Mouse (Mus musculus): ENCODE data around the gene Adi1.

GRCm38 (mm10) chr12:28718106-28718505, 43.1 kb downstream of the Adi1 start:
- no peak for TF ChIP-seq MAFK (IDR thresholded peaks at IDR 0.05; ENCODE audit: borderline replicate concordance, low read depth, low read length)
- TF ChIP-seq CTCF (IDR thresholded peaks at IDR 0.05 in 2 of 3, conservative IDR thresholded peaks at IDR 0.05 in 1 of 3; ENCODE audit: control insufficient read depth in 1 of 3, insufficient read depth in 1 of 3, low read depth in 2 of 3, low read length in 3 of 3, poor library complexity in 1 of 3, severe bottlenecking in 1 of 3), result no peak

Data from MEL (cell line).